Mouse (Mus musculus): ENCODE measurements around the gene Eif2d. TPM values are rescaled to one million over a fixed set of nuclear protein-coding genes. Genes with fewer than 3 reads are reported as not detected.

Eif2d gene
- polyA plus RNA-seq, 1 experiment = 41.9 TPM

DNA sequence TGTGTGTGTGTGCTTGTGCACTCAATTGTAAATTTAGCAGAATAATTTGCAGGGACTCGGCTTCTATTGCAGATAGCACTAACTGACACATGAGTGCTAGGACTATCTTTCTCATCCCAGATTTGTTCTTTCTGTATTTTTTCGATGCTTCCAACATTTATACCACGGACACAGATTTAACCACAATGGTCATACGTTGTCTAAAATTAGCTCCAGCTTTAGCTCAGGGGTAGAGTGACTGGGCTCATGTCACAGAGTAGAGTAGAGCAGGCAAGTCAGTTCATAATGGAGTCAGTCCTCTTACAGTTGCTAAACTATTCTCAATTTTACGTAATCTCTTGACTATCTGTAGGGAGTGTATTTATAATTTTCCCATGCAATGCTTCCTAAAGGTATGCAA, 75.7 kb downstream of the Eif2d start:
- Histone ChIP-seq H3K4me3 (ENCODE audit: control insufficient read depth, insufficient read depth, low read length) (no peak overlapping the region), H3K4me1 (replicated peaks; ENCODE audit: control insufficient read depth, insufficient read depth, low read length) (no peaks in the 10 kb centered on the region), H3K36me3 (ENCODE audit: control insufficient read depth, insufficient read depth, low read length) (no peaks in the 10 kb centered on the region), H3K27me3 (ENCODE audit: control insufficient read depth, insufficient read depth, low read length) (no peaks in the 10 kb centered on the region), H3K27ac (ENCODE audit: control insufficient read depth, insufficient read depth, low read length) (no peak overlapping the region)
- no peak for TF ChIP-seq POLR2A (IDR thresholded peaks at IDR 0.05; ENCODE audit: control insufficient read depth, extremely low read depth, insufficient read depth, low read length, poor library complexity)
- WGBS = 70% methylated on average over 5 of the region's 5 CpGs
- no peak for DNase-seq

DNA sequence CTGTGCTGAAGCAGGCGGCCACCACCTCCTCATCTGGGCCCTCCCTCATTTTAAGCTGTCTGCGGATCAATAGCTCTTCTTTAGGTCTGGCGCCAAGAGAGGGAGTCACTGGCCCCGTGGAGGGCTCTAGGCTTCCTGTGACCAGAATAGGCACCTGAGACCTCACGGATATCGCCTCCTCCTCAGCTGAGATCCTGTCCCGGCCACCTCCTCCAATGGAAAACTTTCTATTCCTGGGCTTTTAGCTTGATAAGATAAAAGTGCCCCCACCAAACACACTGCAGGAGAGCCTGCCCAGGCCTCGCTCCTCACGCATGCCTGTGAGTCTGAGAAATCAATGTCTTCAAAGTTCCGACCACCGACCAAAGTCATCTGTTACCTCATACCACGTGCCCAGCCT, 80.5 kb downstream of the Eif2d start:
- Histone ChIP-seq H3K4me3 (ENCODE audit: control insufficient read depth, insufficient read depth, low read length) (no peak overlapping the region), H3K27me3 (ENCODE audit: control insufficient read depth, insufficient read depth, low read length) (no peaks in the 10 kb centered on the region), H3K36me3 (ENCODE audit: control insufficient read depth, insufficient read depth, low read length) (no peaks in the 10 kb centered on the region), H3K4me1 (replicated peaks; ENCODE audit: control insufficient read depth, insufficient read depth, low read length) (no peaks in the 10 kb centered on the region), H3K27ac (ENCODE audit: control insufficient read depth, insufficient read depth, low read length) (no peak overlapping the region)
- WGBS = 91% methylated on average over 12 of the region's 12 CpGs
- TF ChIP-seq CTCF (IDR thresholded peaks at IDR 0.05; ENCODE audit: borderline replicate concordance, control insufficient read depth, extremely low read depth, insufficient read depth, low read length, poor library complexity) (no peak), POLR2A (IDR thresholded peaks at IDR 0.05; ENCODE audit: control insufficient read depth, extremely low read depth, insufficient read depth, low read length, poor library complexity) (no peak)
- no peak for DNase-seq

DNA sequence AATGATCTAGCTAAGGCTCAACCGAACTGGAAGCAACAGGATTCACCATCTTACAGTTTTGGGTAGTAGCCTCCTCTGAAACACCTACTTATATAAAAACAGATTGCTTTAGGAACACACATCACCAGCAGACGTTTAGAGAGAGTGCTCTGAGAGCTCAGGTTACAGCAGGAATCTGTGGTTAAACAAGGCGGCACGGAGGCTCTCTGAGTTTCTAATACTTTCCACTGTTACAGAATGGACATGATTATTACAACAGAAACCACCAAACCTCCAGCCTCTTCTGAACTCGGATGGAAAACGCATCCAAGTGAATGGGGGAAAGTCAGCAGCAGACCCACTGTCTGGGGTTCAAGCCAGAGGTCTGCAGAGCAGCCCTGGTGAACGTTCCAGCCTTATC, 83.1 kb downstream of the Eif2d start:
- WGBS = 78% methylated on average over 7 of the region's 7 CpGs
- no peak for TF ChIP-seq POLR2A (IDR thresholded peaks at IDR 0.05; ENCODE audit: control insufficient read depth, extremely low read depth, insufficient read depth, low read length, poor library complexity)
- no peak for TF ChIP-seq CTCF (IDR thresholded peaks at IDR 0.05; ENCODE audit: borderline replicate concordance, control insufficient read depth, extremely low read depth, insufficient read depth, low read length, poor library complexity)
- H3K4me3 ChIP-seq (ENCODE audit: control insufficient read depth, insufficient read depth, low read length) = no peak overlapping the region
- no peaks in the 10 kb centered on the region for H3K36me3 ChIP-seq (ENCODE audit: control insufficient read depth, insufficient read depth, low read length)
- H3K27ac ChIP-seq (ENCODE audit: control insufficient read depth, insufficient read depth, low read length) = no peak overlapping the region
- no peaks in the 10 kb centered on the region for H3K27me3 ChIP-seq (ENCODE audit: control insufficient read depth, insufficient read depth, low read length)
- H3K4me1 ChIP-seq (replicated peaks; ENCODE audit: control insufficient read depth, insufficient read depth, low read length) = no peaks in the 10 kb centered on the region
- DNase-seq = no peak

Other genes with a start within 250 kb of the Eif2d start
- gene Il20, start 241.7 kb upstream of the Eif2d start, polyA plus RNA-seq (2012; rRNA removed) = not detected in 2 replicates
- not detected in 2 replicates for gene Il19, start 213.1 kb upstream of the Eif2d start, polyA plus RNA-seq (2012; rRNA removed)
- gene Il10, start 133.3 kb upstream of the Eif2d start, polyA plus RNA-seq (2012; rRNA removed) = 0.09 and 0.15 TPM in 2 replicates
- gene Mapkapk2, start 55.4 kb upstream of the Eif2d start, polyA plus RNA-seq (2012; rRNA removed) = 67.2 and 69.6 TPM in 2 replicates
- 0.78 and 0.98 TPM in 2 replicates for gene Dyrk3, start 14.8 kb upstream of the Eif2d start, polyA plus RNA-seq (2012; rRNA removed)
- gene Rassf5, start 92.1 kb downstream of the Eif2d start, polyA plus RNA-seq (2012; rRNA removed) = 95.3 and 98.8 TPM in 2 replicates
- 118 and 129 TPM in 2 replicates for gene Ikbke, start 126.4 kb downstream of the Eif2d start, polyA plus RNA-seq (2012; rRNA removed)